Mouse (Mus musculus): ENCODE measurements at regions not wholly inside any gene's neighbourhood (a gene's known extent, or its start where the extent isn't known, plus 50 kb on each side); places are given as distances from the start of the nearest gene placed in this dataset.

DNA sequence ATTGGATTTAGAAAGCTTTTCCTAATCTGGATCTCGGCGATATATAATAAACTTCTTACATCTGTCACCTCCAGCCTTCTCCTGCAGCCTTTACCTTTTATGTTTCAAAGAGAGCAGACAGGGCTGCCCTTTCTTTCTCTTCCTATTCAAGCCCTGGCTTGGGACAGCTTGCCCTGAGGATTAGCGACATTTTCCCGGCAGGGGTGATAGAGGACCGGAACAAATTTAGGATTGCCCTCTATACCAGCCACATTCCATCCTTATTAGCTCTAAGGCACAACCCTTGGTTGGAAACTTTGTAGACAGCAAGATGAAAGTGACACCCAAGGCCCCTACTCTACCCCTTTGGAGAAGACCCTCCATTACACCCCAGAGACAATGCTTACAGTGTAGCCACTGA lies 360.8 kb downstream of the Vps13c start:
- TF ChIP-seq POLR2A (IDR thresholded peaks at IDR 0.05; ENCODE audit: low read depth, low read length) (no peak), CTCF (conservative IDR thresholded peaks at IDR 0.05; ENCODE audit: insufficient read depth, insufficient read length, low read depth, low read length) (no peak)
